Mouse (Mus musculus): Measurements from ENCODE around the gene Tnfrsf1b. TPM values are rescaled to one million over a fixed set of nuclear protein-coding genes. Genes with fewer than 3 reads are reported as not detected.
A peak's percentile ranks its signal among the peaks of the same experiment; 100 is the strongest.

Gene Tnfrsf1b
- polyA plus RNA-seq, 1 experiment from 2014 or later, result 9.4 TPM

DNA sequence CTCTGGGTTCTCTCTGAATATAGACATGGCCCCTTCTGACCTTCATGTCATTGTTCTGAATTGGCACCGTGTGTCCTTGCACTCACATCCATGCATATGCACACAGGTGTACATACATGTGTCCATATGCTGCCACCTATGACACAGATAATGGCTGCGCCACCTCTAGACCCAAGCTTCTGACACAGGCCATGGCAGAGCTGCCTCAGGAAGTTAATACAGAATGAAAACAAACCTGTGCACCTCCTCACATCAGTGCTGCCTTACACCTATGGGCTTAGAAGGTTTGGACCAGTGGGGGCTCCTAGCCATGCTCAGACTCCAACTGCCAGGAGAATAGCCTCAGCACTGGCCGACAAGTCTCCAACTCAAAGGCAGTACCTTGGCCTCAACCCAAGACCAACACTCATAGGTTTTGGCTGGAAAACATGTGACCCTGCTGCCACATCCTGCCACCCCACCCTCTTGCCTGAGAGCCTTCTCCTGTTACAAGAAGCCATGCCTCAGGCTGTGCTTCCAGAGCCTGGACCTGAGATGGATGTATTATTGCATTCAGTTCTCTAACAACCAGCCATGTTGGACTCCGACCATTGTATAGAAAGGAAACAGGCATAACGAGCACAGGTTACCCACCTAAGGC, 17.0 kb downstream of the Tnfrsf1b start:
- peaks cover 17% of the 10 kb centered on the region for H3K4me1 ChIP-seq (ENCODE audit: insufficient read depth)
- TF ChIP-seq CTCF (IDR thresholded peaks at IDR 0.05; ENCODE audit: low read depth), result no peak
- TF ChIP-seq EP300 (IDR thresholded peaks at IDR 0.05; ENCODE audit: low read depth), result no peak
- H3K4me2 ChIP-seq (ENCODE audit: low read depth, low read length), result no peak overlapping the region
- no peak for DNase-seq
- no peak overlapping the region for H3K9ac ChIP-seq (replicated peaks)
- WGBS (ENCODE audit: insufficient replicate concordance), result 78% methylated on average over 5 of the region's 5 CpGs
- 0 out of 2 replicates have a peak, but pooled peaks have one; percentile 14 for ATAC-seq
- no peak overlapping the region for H3K4me3 ChIP-seq (ENCODE audit: low read depth, low read length)
- no peaks in the 10 kb centered on the region for H3K9me3 ChIP-seq (ENCODE audit: low read length)
- H3K36me3 ChIP-seq (replicated peaks; ENCODE audit: insufficient read depth, low read length), result peaks cover 14% of the 10 kb centered on the region; the same call in 1 of the 2 replicates
- H3K27me3 ChIP-seq (ENCODE audit: insufficient read depth, low read length), result no peaks in the 10 kb centered on the region
- 0 out of 2 replicates have a peak overlapping the region, but pooled peaks have one; percentile 3 for H3K27ac ChIP-seq (ENCODE audit: low read depth)

DNA sequence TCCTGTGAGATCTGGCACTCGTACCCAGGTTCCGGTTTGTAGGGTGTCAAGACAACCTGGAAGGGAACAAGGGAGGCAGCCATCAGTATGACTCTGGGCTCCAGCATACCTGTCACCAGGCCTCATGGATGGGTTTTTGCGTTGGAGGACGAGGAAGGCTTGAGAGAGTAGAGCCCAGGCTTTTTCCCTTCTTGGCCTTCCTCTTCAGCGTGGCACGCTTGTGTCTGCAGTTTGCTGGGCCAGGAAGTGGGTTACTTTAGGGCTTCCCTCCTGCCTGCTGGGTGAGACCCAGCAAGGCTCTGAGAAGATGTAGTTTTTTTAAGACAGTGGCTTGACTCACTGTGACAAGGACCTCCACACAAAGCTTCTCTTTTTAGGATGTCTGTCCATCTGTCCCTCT, 17.6 kb downstream of the Tnfrsf1b start:
- ATAC-seq, result no peak
- no peaks in the 10 kb centered on the region for H3K27me3 ChIP-seq (ENCODE audit: insufficient read depth, low read length)
- no peaks in the 10 kb centered on the region for H3K9me3 ChIP-seq (ENCODE audit: low read length)
- 0 out of 2 replicates have a peak overlapping the region, but pooled peaks have one; percentile 3 for H3K27ac ChIP-seq (ENCODE audit: low read depth)
- peaks cover 19% of the 10 kb centered on the region; the same call in 1 of the 2 replicates for H3K36me3 ChIP-seq (replicated peaks; ENCODE audit: insufficient read depth, low read length)
- no peak for DNase-seq
- 66% methylated on average over 6 of the region's 6 CpGs for WGBS (ENCODE audit: insufficient replicate concordance)
- H3K4me3 ChIP-seq (ENCODE audit: low read depth, low read length), result no peak overlapping the region
- H3K9ac ChIP-seq (replicated peaks), result no peak overlapping the region
- no peak for TF ChIP-seq CTCF (IDR thresholded peaks at IDR 0.05; ENCODE audit: low read depth)
- TF ChIP-seq EP300 (IDR thresholded peaks at IDR 0.05; ENCODE audit: low read depth), result no peak
- peaks cover 17% of the 10 kb centered on the region for H3K4me1 ChIP-seq (ENCODE audit: insufficient read depth)
- H3K4me2 ChIP-seq (ENCODE audit: low read depth, low read length), result no peak overlapping the region

DNA sequence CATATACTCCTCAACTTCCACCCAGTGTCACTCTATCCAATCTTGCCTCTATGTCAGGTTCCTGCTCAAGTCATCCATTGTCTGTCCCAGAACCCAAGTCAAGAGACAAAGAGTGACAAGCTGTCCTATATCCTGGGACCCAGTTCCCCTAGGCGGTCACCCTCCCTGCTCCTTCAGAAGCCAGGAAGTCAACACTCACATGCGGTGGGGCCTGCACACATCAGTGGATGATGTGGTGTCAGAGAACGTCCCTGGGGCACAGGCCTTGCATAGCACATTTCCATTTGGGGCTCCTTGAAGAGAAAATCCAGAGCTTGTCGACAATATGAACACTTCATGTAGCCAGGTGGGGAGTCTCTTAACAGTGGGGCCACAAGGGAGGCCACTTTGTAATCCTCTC, 22.1 kb downstream of the Tnfrsf1b start:
- no peak for TF ChIP-seq CTCF (IDR thresholded peaks at IDR 0.05; ENCODE audit: low read depth)
- no peak for TF ChIP-seq EP300 (IDR thresholded peaks at IDR 0.05; ENCODE audit: low read depth)
- no peaks in the 10 kb centered on the region for H3K27me3 ChIP-seq (ENCODE audit: insufficient read depth, low read length)
- H3K9me3 ChIP-seq (ENCODE audit: low read length), result no peaks in the 10 kb centered on the region
- no peak overlapping the region for H3K9ac ChIP-seq (replicated peaks)
- H3K4me1 ChIP-seq (ENCODE audit: insufficient read depth), result peaks cover 21% of the 10 kb centered on the region; the same call in 1 of the 2 replicates
- peaks cover 32% of the 10 kb centered on the region for H3K36me3 ChIP-seq (replicated peaks; ENCODE audit: insufficient read depth, low read length)
- ATAC-seq (no peak), DNase-seq (no peak)
- H3K4me2 ChIP-seq (ENCODE audit: low read depth, low read length), result no peak overlapping the region
- H3K4me3 ChIP-seq (ENCODE audit: low read depth, low read length), result no peak overlapping the region
- WGBS (ENCODE audit: insufficient replicate concordance), result 64% methylated on average over 4 of the region's 4 CpGs
- H3K27ac ChIP-seq (ENCODE audit: low read depth), result no peak overlapping the region

DNA sequence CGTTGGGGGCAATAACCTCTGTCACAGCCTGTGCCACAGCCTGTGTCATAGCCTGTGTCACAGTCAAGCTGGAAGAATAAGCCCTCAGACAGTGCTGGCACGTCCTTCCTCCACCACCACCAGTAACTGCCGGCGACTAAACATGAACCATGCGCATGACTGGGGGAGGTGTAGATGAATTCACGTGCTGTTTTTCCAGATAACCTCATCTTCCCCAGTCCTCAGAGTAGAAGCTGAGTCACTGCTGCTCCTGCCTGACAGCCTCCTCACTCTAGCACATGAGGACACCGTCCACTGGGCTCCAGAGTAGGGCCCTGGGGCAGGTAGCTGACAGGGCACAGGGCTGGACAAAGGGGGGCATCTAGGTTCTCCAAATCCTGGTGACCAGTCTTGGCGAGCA, 24.6 kb downstream of the Tnfrsf1b start:
- no peak overlapping the region for H3K4me3 ChIP-seq (ENCODE audit: low read depth, low read length)
- peak; percentile 45 for ATAC-seq
- no peak overlapping the region for H3K4me2 ChIP-seq (ENCODE audit: low read depth, low read length)
- DNase-seq, result no peak
- TF ChIP-seq EP300 (IDR thresholded peaks at IDR 0.05; ENCODE audit: low read depth), result no peak
- TF ChIP-seq CTCF (IDR thresholded peaks at IDR 0.05; ENCODE audit: low read depth), result no peak
- peaks cover 19% of the 10 kb centered on the region for H3K4me1 ChIP-seq (ENCODE audit: insufficient read depth)
- H3K36me3 ChIP-seq (replicated peaks; ENCODE audit: insufficient read depth, low read length), result peaks cover 35% of the 10 kb centered on the region
- peak overlapping the region; percentile 16; the same call in 1 of the 2 replicates for H3K9ac ChIP-seq (replicated peaks)
- H3K9me3 ChIP-seq (ENCODE audit: low read length), result no peaks in the 10 kb centered on the region
- H3K27ac ChIP-seq (ENCODE audit: low read depth), result peak overlapping the region; percentile 39; the same call in 1 of the 2 replicates
- no peaks in the 10 kb centered on the region for H3K27me3 ChIP-seq (ENCODE audit: insufficient read depth, low read length)
- 46% methylated on average over 8 of the region's 8 CpGs for WGBS (ENCODE audit: insufficient replicate concordance)

DNA sequence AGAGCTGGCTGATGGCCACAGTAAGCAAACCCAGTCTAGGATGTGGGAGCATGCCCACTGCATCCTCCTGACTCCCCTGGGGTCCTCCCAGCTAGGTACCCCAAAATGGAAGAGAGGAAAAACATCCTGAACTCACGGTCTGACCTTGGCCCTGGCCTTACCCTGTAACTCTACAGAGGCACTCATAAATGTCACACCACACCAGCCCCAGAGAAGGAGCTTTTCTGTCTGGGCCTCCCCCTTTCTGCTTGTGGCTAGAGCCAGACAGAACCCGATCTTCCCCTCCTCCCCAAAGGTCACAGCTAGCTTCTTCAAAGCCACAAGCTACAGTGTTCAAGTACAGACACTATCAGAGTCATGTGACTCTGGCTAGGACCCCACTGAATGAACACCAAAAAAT, 25.3 kb downstream of the Tnfrsf1b start:
- H3K36me3 ChIP-seq (replicated peaks; ENCODE audit: insufficient read depth, low read length), result peaks cover 40% of the 10 kb centered on the region
- H3K4me2 ChIP-seq (ENCODE audit: low read depth, low read length), result no peak overlapping the region
- no peak overlapping the region for H3K9ac ChIP-seq (replicated peaks)
- 52% methylated on average over 2 of the region's 2 CpGs for WGBS (ENCODE audit: insufficient replicate concordance)
- H3K4me3 ChIP-seq (ENCODE audit: low read depth, low read length), result no peak overlapping the region
- H3K4me1 ChIP-seq (ENCODE audit: insufficient read depth), result peaks cover 19% of the 10 kb centered on the region
- TF ChIP-seq EP300 (IDR thresholded peaks at IDR 0.05; ENCODE audit: low read depth), result no peak
- no peak for TF ChIP-seq CTCF (IDR thresholded peaks at IDR 0.05; ENCODE audit: low read depth)
- no peaks in the 10 kb centered on the region for H3K9me3 ChIP-seq (ENCODE audit: low read length)
- no peak for ATAC-seq
- DNase-seq, result no peak
- H3K27me3 ChIP-seq (ENCODE audit: insufficient read depth, low read length), result no peaks in the 10 kb centered on the region
- peak overlapping the region; percentile 78 for H3K27ac ChIP-seq (ENCODE audit: low read depth)

DNA sequence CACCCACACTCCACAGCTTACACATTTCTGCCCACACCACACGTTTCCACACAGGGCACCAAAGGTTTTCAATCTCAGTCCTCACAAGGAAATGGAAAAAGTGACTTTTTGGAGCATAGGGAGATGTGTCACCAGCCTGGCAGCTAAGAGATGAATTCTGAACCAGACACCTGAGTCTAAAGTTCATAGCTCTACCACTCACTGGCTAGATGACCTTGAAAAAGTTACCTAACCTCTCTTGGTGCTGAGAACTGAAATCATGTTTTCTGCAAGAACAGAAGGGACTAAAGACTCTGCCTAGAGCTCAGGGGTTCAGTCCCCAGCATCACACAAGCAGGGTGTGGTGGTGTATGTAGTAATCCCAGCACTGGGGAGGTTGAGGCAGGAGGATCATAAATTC, 26.7 kb downstream of the Tnfrsf1b start:
- WGBS (ENCODE audit: insufficient replicate concordance), result 61% methylated on average over 1 of the region's 1 CpGs
- Histone ChIP-seq H3K9ac (replicated peaks) (no peak overlapping the region), H3K27ac (ENCODE audit: low read depth) (peak overlapping the region; percentile 78), H3K4me2 (ENCODE audit: low read depth, low read length) (no peak overlapping the region), H3K4me1 (ENCODE audit: insufficient read depth) (peaks cover 19% of the 10 kb centered on the region), H3K36me3 (replicated peaks; ENCODE audit: insufficient read depth, low read length) (peaks cover 45% of the 10 kb centered on the region), H3K27me3 (ENCODE audit: insufficient read depth, low read length) (no peaks in the 10 kb centered on the region), H3K9me3 (ENCODE audit: low read length) (no peaks in the 10 kb centered on the region), H3K4me3 (ENCODE audit: low read depth, low read length) (no peak overlapping the region)
- DNase-seq, result no peak
- no peak for ATAC-seq
- TF ChIP-seq EP300 (IDR thresholded peaks at IDR 0.05; ENCODE audit: low read depth) (no peak), CTCF (IDR thresholded peaks at IDR 0.05; ENCODE audit: low read depth) (no peak)
